Mouse (Mus musculus) heart, postnatal 4 days (tissue): Measurements from ENCODE around the gene Zbtb41. TPM values are rescaled to one million over a fixed set of nuclear protein-coding genes. Genes with fewer than 3 reads are reported as not detected.
"Not testable (repeated sequence)": the region's sequence is repeated elsewhere in the genome, so short reads cannot be mapped to it uniquely, and the experiment has no call there.

Source experiments
- DNase-seq: peaks from one replicate; pipeline ENCODE4 v3.0.0; 2021
- total RNA-seq, 2 experiments: library from RNA; stranded (reverse); gene quantifications; 2 replicates each; pipeline ENCODE4 v1.2.3; 2021

The Zbtb41 gene
- 10 to 100 TPM; 23.6 to 26.3 TPM for total RNA-seq

GRCm38 (mm10) chr1:139421875-139422791, at the start of gene Zbtb41:
Zbtb41 (plus strand) TSS chr1:139422288.
- peak; percentile 92 for DNase-seq

DNA sequence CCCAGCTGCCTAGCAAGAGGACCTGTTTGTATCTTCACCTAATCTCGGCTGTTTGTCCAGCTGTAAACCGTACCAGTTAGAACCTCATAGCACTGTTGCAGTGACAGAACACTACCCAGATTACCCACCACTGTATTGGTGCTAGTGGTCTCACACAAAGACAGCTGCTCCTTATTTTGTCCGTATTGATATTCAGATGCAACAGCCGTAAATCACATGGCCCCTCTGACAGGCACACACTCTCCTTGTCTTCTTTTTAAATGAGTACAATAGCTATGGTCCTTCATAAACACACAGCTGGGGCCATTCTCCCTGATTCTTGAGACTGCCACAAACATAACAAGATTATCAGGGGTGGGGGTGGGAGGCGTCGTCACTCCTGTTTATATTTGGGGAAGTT, 46.2 kb upstream of the Zbtb41 start:
- DNase-seq = no peak

GRCm38 (mm10) chr1:139376638-139377286, 45.3 kb upstream of the Zbtb41 start, which contains the start of gene Crb1:
Crb1 (minus strand) TSS chr1:139377100.
- DNase-seq = no peak

DNA sequence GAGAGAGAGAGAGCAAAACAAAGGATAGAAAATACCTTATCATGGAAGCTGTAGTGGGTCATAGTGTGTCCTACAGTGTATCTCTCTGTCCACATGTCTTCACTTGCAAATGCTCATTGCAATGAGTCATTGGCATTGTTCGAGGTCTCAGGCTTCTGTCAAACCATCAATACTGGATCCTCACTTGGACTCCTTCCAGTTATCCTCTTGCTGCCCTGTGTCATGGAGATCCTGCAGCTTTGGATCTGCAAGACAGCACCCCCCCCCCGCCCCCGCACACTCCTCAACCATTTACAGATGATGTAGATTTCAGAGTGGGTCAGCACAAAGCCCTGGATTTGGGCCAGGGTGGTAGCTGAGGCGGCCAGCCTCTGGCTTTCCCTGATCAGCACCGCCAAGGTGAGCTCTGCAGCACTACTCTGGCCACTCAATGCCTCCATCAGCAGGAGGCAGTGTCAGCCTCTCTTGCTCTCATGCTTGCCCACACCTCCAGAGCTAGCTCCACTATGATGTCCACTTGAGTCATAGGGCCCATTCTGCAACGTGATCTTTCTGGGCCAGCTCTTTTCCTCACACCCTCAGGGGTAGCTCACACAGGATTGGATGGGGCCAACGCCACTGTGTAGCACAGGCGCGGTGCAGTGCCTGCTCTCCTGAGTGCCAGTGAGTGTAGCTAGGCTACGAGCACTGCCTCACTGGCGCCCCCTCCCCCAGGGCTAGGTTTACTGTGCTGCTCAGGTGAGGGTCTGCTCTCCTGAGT, 43.0 kb upstream of the Zbtb41 start:
- no peak for DNase-seq

DNA sequence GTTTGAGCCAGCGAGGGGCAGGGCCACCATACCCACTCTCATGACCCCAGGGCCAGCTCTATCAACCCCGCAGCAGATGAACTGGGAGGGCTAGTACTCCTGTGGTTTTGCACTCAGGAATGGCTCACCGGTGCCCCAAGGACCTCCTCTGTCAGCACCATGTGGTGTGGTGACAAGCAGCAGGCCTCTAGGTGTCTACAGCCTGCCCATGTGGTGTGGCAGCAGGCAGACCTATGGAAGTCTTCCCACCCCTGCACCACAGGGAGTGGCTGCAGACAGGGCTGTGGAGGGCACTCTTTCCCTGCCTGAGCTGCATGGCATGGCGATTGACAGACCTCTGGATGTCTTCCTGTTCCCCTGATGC, 42.5 kb upstream of the Zbtb41 start:
- DNase-seq = peak; percentile 4

- no peak for DNase-seq
These were observed 30.3 kb upstream of the Zbtb41 start for GRCm38 (mm10) chr1:139391747-139392146.

DNA sequence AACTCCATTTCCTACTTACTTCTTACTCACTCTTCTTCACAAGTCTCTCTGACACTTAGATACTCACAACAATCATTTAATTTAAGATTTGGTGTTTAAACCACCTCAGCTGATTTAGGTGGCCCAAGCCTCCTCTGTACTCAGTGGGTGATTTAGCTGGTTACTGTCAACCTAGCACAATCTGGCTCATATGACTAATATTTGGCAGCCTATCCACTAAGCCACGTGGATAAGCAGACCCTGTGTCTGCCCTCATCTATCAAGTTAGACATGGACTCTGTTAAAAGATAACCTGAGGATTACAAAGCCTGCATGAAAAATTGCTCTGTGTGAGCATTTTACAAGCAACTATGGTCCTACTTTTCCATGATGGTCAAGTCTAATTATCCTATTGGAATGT, 25.5 kb upstream of the Zbtb41 start:
- no peak for DNase-seq

DNA sequence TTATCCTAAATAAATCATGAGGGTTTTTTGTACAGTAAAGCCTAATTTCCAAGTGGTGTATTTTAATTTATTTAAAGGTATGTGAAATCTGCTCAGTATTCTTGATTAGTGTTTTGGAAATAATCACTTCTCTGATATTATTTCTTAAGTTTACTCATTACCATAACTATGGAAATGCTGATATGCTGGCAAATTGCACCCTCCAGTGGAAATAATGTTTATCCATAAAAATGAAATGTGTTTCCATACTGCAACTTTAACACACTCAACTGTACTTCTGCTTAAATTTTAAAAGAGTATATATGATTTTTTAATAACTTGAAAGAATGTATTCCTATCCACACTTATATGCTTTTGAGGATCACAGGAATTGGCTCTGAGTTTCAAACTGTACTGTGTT, 16.3 kb upstream of the Zbtb41 start:
- DNase-seq = no peak

- no peak for DNase-seq
These were observed 14.4 kb upstream of the Zbtb41 start for GRCm38 (mm10) chr1:139407701-139408100.

GRCm38 (mm10) chr1:139412365-139412764, 9.7 kb upstream of the Zbtb41 start:
- not testable (repeated sequence) for DNase-seq

GRCm38 (mm10) chr1:139413465-139413864, 8.6 kb upstream of the Zbtb41 start:
- no peak for DNase-seq

- peak; percentile 13 for DNase-seq
These were observed 590 bp upstream of the Zbtb41 start for GRCm38 (mm10) chr1:139421521-139421874.

DNA sequence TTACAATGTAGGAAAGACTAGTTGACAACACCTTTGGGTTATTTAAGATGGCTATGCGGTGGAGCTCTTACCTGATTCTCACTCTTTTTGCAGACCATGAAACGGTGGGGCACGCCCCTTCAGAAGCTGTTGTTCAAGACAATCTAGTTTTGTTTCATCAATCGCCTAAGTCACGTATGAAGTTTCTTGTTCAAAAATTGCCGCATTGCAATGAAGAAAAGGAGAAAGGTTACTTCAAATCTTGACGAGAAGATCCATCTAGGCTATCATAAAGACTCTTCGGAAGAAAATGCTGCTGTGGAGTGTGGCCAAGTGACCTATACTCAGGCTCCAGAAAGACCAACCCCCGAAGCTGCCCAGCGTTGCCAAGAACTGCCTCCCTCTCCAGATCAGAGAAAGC, 853 bp downstream of the Zbtb41 start:
- peak; percentile 26 for DNase-seq

DNA sequence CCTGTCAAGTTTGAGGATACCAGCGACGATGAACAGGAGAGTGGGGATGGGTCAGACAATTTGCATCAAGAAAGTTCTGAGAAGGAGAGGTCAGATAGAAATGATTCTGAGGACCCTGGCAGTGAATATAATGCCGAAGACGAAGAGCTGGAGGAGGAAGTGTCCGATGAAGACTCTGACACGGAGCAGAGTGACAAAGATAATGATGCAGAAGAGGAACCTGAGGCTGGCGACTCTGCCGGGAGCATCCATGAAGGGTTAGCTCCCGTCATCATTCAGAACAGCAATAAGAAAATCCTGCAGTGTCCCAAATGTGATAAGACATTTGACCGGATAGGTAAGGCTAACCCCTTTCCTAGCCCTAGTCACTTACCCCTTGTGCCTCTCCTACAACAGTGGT, 1.8 kb downstream of the Zbtb41 start:
- no peak for DNase-seq

DNA sequence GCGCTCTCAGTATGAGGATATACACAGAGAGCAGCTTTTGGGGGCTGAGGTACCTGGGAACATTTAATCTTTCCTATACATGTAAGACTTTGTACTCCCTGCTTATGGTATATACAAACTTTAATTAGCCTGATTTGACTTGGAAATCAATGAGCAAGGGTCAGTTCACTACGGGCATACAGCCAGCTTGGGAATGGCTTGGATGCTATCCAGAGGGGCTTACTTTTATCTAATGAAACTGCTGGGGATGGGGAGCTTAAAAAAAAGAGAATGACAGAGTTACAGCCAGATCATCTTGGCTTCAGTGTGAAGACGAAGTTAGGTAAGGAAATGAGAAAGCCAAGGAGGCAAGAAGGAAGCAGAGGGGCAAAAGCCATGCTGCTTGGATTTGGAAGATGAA, 2.9 kb downstream of the Zbtb41 start:
- DNase-seq = no peak

DNA sequence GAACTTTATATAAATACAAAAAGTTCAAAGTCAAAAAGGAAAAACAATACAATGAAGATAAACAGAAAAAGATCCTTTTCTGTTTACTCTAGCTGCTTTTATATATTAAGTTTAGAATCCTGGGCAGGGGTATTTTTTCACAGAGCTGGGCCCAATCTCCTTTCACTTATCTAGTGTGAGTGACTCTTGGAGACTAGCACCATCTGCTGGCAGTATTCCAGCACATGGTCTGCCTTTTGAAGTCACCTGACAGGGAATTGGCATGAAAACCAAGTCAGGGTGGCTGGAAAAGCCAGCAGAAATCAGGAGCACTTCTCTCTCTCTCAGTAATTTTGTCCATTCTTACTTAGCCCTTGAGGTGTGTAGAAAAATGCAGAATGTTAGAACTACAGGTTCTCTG, 16.3 kb downstream of the Zbtb41 start:
- DNase-seq = peak; percentile 46

DNA sequence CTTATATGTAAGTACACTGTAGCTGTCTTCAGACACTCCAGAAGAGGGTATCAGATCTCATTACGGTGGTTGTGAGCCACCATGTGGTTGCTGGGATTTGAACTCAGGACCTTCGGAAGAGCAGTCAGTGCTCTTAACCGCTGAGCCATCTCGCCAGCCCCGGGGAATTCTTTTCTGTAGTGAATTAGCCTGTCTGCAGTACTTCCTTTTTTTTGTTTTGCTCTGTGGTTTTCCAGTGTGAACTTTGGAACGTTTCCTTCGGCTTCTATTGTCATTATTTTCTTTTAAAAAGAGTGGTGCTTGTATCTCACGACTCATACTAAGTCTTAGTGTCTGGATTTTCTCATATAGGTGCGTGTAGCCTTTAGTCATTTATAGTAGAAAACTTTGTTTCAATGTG, 21.0 kb downstream of the Zbtb41 start:
- DNase-seq = not testable (repeated sequence)

- peak; percentile 94 for DNase-seq
These were observed 32.5 kb downstream of the Zbtb41 start, which contains the start of gene Aspm for GRCm38 (mm10) chr1:139454340-139455225. Aspm (plus strand) TSS chr1:139454772.

DNA sequence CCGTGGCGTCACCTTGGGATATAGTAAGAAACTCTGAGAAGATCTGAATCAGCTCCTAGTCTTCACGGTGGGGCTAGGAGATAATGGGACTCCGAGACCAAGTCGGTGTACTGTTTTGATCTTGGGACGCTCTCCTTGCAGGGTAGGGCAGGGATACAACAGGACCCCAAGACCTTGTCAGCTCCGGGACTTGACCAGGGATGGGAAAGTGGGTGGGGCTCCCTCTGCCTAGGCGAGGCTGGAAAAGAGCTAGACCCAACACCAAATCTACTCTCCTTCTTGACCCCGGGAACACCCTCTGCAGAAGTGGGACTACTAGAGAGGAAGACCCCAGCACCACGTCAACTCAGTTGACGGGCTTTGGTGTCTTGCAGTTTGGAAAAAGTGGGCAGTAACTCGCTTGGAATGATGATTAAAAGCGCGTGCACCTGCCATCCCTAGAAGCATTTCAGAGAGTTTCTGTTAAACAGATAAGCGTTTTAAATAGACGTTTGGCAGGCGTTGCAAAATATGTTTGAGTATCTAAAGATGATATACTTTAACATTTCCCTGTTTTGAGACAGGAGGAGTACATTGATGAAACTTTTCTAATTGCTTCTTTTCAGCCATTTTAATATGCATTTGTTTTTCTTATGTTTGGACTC, 33.3 kb downstream of the Zbtb41 start:
- peak; percentile 16 for DNase-seq

- no peak for DNase-seq
These were observed 38.7 kb downstream of the Zbtb41 start for GRCm38 (mm10) chr1:139460807-139461206.

- no peak for DNase-seq
These were observed 43.8 kb downstream of the Zbtb41 start for GRCm38 (mm10) chr1:139465936-139466335.
